Mouse (Mus musculus) heart, postnatal 36 days (tissue): ENCODE data around the gene Tex9. TPM values are rescaled to one million over a fixed set of nuclear protein-coding genes. Genes with fewer than 3 reads are reported as not detected.
"Not testable (repeated sequence)": the region's sequence is repeated elsewhere in the genome, so short reads cannot be mapped to it uniquely, and the experiment has no call there.

ENCODE experiments used
- DNase-seq, 2 experiments: peaks; one replicate each; pipeline ENCODE4 v3.0.0; 2021 to 2022
- intact Hi-C: fragments of 180-260 bp; cut with DNase I; formaldehyde crosslinking; loops from one replicate; pipeline ENCODE4 v1.15.1; 2025
- total RNA-seq, 2 experiments: library from RNA; stranded (reverse); gene quantifications; 2 replicates each; pipeline ENCODE4 v1.2.3; 2021

The Tex9 gene
- total RNA-seq, 2 experiments from 2014 or later, result 0.98 to 2.1 TPM

DNA sequence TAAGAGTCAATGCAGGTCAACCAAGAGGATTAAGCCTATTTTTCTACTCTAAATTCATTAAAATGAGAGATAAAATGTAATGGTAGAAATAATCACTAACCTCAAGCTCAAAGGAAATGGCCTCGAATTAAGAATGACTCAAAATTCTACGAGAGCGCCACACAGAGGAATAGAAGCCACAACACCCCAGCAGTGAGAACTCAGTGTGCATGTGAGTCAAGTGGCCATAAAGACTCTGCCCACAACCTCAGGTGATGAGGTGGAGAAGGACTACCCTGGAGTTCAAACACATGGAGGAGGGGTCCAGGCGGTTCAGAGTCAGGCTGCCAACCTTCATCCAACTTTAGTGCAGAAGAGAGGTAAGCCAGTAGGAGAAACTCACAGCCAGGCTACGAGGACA, 2.9 kb downstream of the Tex9 start:
- no peak for DNase-seq
- intact Hi-C loops, result no loop called here

DNA sequence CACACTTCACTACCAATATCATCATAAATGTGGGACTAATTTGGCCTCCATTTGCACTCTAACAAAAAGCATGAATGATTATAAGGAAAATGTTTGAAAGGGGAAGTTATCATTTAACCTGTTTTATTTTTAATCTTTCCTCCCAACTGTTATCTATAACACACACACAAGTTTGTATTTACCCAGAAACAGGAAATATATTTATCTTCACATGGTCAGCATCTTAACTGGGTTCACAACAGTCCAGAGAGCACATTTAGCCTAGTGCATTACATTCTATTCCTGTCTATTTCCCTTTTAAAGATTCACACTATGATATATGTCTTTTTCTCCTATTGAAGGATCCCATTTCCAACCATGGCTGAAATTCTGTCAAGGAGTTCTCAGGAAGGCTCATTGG, 3.5 kb downstream of the Tex9 start:
- no peak for DNase-seq
- intact Hi-C loops, result no loop called here

DNA sequence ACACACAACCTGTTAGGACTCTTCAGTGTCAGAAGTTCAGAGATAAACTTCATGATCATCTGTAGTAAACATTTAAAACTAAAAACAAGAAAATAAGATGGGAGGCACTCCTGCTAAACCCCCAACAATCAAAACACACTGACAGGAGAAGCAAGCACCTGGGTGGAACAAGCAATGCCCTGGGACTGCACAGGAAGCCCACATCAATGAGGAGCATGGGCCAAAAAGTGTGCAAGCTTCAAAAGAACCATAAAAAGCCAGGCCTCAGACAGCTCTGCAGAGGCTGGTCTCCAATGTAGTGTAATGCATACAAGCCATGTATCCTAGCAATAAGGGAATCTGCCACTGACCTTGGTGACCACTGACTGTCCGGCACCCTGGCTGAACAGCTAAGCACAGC, 12.7 kb downstream of the Tex9 start:
- intact Hi-C loops, result no loop called here
- DNase-seq, result no peak

DNA sequence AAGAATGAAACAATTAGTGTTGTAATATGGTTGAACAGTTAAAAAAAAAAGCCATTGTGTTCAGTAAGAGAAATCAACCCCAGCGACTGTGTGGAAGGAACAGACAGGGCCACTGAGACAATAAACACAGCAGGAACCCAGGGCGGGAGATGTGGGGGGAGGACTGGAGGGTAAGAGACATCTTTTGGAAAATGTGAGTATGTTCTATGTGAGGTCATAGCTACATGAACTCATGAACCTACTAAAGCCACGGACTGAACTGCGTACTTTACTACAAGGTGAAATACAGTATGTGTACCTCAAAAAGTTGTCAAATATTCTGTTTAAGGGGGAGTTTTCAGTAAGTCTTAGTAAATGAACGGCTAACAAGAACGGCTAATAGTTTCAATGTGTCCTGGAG, 14.7 kb downstream of the Tex9 start:
- no peak for DNase-seq
- intact Hi-C loops, result no loop called here

DNA sequence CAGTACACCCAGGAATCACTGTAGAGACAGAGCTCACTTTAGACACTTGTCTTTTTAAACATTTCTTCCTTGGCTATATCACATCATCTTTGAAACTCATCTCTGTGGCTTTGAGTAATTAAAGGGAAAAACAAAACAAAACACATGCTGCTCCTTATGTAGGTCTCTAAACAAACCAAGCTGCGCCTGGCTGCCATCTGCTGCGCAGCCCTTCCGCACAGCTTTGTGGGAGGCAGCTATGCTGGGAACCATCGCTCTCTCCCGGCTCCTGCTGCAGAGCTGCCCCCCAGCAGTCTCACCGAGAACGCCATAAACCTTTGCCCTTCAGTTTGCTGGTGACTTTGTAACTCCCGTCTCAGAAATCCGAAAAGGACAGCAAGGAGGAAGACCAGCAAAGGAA, 16.5 kb downstream of the Tex9 start:
- DNase-seq, result no peak
- intact Hi-C loops, result no loop called here

DNA sequence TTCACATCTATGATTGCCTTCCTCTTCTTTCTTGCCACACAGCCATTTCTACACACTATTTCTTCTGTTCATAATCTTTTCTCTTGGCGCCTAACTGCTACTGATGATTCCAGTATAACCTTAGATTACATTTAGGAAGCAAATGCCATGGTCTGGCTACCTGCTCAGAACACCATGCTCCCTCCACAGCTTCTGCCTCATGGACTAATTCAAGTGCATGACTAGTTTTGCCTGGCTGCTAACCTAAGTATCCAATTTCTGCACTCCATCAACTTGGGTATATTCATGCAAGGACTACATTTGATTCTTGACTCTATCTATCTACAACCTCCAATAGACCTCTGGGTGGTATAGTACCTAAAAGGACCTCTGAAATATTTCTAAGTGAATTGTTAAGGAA, 22.2 kb downstream of the Tex9 start:
- intact Hi-C loops, result no loop called here
- DNase-seq, result no peak

DNA sequence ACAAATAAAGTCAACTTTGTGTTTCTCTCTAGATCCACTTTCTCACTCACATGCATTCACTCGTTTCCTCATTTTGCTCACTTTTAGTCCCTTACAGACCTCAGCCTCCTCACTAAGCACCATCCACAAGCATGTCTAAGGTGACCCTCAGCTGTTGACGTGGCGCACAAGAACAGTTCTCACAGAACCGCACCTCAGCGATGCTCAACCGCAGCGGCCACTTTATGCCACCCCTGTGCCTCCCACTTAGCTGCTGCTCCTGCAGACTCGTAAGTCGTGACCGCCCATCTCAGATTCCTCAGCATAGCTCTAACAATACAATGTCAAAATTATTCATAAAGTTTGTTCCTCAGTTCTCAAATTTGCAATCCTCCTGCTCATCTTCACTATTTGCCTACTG, 23.4 kb downstream of the Tex9 start:
- DNase-seq, result no peak
- intact Hi-C loops, result no loop called here

DNA sequence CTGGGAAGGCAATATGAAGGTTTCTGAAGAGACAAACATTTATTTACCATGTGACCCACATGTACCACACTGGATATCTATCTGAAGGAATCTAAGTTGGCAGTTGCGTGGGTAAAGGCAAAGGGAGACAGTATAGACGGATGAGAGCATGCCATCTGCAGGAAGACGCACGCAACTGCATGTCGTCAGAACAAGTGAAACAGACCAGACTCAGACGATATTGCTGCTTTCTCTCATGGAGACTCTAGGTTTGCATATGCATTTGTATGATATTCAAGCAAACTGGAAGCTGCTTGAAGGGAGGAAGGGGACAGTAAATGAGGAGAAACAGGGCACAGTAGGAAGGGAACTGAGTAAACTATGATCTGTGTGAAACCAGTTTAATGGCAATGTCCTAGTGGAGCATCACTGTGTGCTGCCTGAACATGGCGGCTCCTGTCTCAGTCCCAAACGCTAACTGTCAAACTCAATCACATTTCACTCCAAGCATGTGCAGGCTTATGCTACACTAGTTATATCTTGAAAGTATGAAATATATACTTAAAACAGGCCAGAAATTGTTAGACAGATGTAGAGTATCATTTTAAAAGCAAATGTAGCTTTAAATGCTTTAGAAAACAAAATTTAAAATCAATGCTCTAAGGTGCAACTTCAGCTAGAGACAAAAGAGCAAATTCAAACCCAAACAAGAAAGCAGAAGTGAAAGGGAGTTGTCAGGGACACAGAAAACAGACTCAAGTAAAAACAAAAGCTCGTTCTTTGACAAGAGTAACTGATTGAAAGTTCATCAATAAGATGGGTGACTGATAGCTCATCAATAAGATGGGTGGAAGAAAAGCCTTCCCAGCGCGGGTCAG, 24.2 kb downstream of the Tex9 start:
- peak in 1 of 2 experiments; percentile 15 for DNase-seq

DNA sequence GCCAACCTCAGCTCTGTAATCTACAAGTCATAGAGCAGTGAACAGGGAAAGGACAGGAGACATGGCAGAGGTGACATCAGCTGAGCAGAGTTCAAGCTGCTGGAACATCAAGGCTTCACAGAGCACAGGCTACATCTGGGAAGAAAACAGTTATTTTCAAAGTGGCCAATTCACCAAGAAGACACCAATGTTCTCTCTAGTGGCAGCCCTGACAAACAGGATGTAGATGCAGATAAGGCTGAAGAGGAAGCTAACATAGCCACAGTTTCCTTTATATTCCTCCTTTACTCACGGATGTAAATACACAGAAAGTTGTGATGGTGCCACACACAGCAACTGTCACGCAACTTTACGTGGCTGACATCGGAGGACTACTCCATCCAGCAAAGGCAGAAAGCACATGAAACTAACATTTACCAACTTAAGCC, 26.2 kb downstream of the Tex9 start:
- intact Hi-C loops, result no loop called here
- DNase-seq, result no peak

More for the DNA sequence above, 24.2 kb downstream of the Tex9 start:
- intact Hi-C loops, result no loop called here

DNA sequence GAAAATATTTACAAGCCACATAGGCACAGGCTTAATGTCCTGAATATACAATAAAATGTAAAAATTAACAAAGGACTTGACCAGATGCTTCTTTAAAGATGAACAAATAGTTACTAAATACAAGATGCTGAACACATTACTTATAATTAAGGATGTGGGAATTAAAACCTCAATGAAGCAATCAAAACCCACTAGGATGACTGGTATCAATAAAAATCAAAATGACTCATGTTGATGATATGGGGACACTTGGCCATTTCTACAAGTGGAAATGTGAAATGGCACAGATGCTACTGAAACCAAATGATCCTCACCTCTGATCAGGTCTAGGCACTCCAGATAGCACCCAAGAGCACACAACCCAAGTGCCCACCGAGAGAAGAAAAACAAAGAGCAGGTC, 27.2 kb downstream of the Tex9 start:
- intact Hi-C loops, result no loop called here
- DNase-seq, result no peak

DNA sequence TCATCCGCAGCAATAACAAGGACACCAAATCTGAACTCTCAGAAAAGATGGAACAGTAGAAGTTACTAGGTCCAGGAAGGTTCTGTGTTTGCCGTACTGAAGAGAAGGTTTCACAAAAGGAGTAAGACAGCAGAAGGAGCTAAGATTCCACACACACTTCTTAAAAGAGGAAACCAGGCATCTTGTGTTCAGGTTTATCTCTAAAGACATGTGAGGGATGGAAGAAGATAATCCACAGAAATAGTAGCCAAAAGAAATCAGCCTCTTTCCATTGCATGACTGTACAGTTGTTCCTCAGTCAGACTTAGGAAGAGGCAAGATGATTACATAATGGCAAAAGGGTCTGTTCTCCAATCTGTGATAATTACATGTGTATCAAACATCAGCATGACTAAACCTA, 29.6 kb downstream of the Tex9 start:
- intact Hi-C loops, result no loop called here
- no peak for DNase-seq

DNA sequence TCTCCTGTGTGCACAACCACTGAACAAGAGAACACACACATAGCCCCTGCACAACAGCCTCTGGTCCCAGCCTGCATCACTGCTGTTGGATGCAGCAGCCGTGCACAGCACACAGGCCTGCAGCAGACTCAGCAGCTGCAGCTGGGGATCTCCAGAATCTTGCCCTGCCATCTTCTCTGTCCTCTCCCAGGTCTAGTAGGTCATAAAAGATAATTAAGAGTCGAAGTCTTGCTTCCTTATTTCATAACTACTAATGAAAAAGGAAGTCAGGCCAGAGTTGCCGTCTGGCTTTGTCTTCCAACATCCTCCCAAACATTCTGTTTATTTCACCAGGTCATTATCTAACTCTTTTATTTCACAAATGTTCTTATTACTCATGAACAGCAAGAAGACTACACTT, 31.2 kb downstream of the Tex9 start:
- intact Hi-C loops, result no loop called here
- DNase-seq, result no peak

DNA sequence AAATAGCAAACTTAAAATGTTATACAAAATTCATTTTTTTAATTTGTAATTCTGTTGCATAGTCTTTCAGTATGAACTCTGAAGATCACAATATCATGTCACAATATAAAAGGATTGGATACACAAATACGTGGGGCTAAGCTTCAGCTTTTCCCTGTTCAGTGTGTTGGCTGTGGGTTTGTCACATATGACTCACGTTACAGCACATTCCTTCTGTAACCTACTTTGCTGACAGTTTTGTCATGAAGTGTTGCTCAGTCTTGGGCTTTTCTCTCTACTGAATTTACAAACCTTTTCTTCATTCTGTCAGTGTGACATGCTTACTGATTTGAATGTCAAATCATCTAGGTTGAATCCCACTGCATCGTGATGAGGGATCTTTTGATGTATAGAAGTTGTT, 32.3 kb downstream of the Tex9 start:
- intact Hi-C loops, result loop anchor here (5.0 to 10.0 kb wide), 2 partner anchors 73 to 135 kb away; partner anchors contain the start of gene Rfx7
- no peak for DNase-seq

DNA sequence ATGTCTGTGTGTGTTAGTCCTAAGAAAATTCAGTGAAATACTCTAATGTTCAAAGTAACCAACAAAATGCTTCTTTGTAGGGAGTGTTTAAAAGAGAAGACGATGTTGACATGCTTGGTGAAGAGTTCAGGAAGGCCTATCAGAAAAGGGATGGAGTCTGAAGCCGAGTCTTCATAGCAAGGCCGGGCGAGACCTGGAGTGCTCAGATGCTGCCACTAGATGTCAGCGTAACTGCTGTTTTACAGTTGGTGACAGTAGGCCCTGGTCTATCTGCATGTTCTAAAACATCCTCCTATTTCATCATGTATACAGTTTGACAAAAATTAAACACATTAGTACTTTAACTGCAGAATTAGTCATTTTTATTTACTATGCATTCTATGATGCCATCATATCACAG, 33.8 kb downstream of the Tex9 start:
- intact Hi-C loops, result loop anchor here (5.0 to 10.0 kb wide), 2 partner anchors 74 to 137 kb away; partner anchors contain the start of gene Rfx7

DNA sequence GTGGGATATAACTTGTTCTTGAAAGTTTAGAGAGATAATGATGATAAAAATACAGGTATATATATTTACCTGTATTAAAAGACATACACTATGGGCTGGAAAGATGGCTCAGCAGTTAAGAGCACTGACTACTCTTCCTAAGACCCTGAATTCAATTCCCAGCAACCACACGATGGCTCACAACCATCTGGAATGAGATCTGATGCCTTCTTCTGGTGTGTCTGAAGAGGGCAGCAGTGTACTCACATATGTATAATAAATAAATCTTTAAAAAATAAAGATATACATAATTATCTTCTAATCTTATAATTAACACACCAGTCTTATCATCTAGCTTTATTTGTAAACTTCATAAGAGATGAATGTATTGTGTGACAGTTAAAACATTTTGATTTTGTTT, 35.6 kb downstream of the Tex9 start:
- intact Hi-C loops, result loop anchor here (5.0 to 10.0 kb wide), 2 partner anchors 76 to 138 kb away; partner anchors contain the start of gene Rfx7
- DNase-seq, result no peak

More for the DNA sequence above, 33.8 kb downstream of the Tex9 start:
- DNase-seq, result peak; percentile 54 to 66

DNA sequence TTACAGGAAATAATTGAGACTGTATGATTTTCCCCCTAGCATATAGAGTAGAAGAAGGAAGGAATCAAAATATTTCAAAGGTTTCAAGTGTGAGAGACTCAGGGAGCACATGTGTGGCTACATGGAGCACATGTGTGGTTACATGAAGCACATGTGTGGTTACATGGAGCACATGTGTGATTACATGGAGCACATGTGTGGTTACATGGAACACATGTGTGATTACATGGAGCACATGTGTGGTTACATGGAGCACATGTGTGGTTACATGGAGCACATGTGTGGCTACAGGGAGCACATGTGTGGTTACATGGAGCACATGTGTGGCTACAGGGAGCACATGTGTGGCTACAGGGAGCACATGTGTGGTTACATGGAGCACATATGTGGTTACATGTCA, 37.7 kb downstream of the Tex9 start:
- not testable (repeated sequence) for DNase-seq
- intact Hi-C loops, result loop anchor here (10.0 kb wide), 1 partner anchor 141 kb away; no protein-coding TSS in a partner anchor

DNA sequence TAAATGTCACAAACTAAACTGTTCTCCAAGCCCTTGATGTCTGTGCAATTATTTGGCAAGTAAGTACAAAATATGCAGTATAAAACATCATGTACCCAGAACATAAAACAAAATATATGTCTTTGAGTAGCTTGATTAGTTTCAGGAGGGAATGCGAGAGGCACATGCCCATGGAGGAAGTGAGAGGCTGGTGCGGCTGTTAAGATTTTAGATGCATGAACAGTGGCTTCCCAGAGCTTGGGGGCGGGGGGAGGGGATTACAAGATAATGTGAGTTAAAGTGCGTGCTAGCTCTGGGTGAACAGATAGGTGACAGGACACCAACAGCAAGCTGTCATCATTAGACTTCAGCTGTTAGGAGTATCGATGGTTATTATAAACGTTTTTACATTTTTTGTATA, 40.9 kb downstream of the Tex9 start:
- intact Hi-C loops, result loop anchor here (10.0 kb wide), 1 partner anchor 144 kb away; no protein-coding TSS in a partner anchor
- DNase-seq, result no peak

DNA sequence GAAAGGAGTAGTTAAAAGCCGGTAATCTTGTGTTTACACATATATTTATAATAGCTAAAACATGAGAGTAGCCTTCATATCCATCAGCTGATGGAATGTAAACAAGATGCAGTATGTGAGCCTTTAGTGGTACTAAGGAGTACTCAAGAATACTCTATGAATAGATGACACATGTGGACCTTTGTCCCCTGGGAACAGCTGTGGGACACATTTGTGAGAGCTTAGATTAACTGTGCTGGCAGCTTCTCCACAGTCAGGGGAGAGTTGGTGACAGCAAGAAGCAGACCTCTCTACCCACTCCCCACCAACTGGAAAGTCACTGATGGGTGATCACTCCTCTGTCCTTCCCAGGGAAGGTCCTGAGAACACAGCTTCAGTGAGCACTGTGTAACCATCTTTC, 41.6 kb downstream of the Tex9 start:
- no peak for DNase-seq
- intact Hi-C loops, result loop anchor here (10.0 kb wide), 1 partner anchor 144 kb away; no protein-coding TSS in a partner anchor

DNA sequence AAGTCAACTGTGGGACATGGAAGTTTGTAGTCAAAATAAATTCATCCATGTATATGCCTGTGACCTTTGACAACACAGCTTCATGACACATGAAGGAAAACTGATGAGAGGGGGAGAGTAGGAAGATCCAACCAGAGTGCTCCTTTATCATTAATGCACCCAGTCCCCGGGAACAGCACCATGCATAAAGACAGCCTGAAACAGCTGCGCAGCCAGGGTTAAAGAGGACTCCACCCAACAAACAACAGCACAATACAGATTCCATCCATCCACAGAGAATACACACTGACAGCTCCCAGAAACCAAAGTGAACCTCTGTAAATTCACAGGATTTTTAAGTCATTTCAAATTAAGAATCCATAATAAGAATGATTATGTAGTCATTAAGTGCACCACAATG, 42.2 kb downstream of the Tex9 start:
- DNase-seq, result no peak
- intact Hi-C loops, result loop anchor here (10.0 kb wide), 1 partner anchor 145 kb away; no protein-coding TSS in a partner anchor

DNA sequence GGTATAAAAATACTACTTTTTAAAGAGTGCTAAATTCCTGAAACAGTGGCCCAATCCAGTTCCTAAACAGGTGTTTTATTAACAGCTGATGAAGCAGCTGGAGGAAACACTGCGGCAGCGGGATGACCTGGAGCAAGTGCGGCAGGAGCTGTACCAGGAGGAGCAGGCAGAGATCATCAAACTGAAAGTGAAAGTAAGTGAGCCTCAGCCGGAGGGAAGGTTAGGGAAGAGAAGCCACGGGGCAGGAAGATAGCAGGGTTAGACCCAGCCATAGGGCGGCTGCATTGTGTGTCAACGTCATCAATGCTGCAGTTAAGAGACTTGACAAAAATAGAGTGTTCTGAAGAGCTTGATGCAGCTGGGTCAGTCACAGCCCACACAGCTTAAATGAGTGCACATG, 42.6 kb downstream of the Tex9 start:
- intact Hi-C loops, result no loop called here
- peak; percentile 38 to 50 for DNase-seq

DNA sequence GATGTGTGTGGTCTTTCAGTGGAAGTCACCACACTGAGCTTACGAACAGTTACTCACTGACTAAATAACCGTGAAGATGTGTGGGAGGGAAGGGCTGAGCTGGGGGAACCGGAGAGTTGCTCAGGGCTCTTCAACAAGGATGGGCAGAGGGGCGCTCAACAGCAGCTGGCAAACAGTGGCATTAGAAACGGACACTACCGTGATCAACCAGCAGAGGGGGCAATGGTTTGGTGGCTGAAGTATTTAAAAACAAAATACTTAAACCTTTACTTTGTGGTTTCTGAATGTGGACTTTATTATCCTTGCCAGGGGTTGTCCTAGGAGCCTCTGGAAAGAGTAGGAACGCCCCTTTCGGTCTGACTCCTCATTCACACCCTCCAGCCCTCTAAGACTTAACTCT, 44.0 kb downstream of the Tex9 start:
- intact Hi-C loops, result no loop called here
- DNase-seq, result peak; percentile 61 to 78
